Mouse (Mus musculus) hindbrain, postnatal 0 days (tissue): ENCODE measurements around the gene Paqr6. TPM values are rescaled to one million over a fixed set of nuclear protein-coding genes. Genes with fewer than 3 reads are reported as not detected.
A peak's percentile ranks its signal among the peaks of the same experiment; 100 is the strongest.

Experiments
- ATAC-seq: fragments of 200-750 bp; cut with Nextera tagmentation; 2 replicates; pipeline ENCODE4 v1.8.0; 2017; ENCODE audit warnings: mild to moderate bottlenecking, moderate TSS enrichment, moderate library complexity
- DNase-seq: peaks from one replicate; pipeline ENCODE4 v3.0.0-alpha.2; 2015; ENCODE audit warnings: low spot score
- H3K27ac ChIP-seq: fragments of 300-500 bp; sonication (generic); 2 replicates; pipeline ENCODE4 v1.5.1; 2014; ENCODE audit warnings: mild to moderate bottlenecking
- H3K27me3 ChIP-seq: fragments of 300-500 bp; sonication (generic); 2 replicates; pipeline ENCODE4 v1.6.1; 2014; ENCODE audit warnings: low read length, mixed read lengths; ENCODE audit not compliant: insufficient read depth
- H3K36me3 ChIP-seq: fragments of 300-500 bp; sonication (generic); 2 replicates; pipeline ENCODE4 v1.6.1; 2014; ENCODE audit warnings: low read length, mixed read lengths; ENCODE audit not compliant: insufficient read depth
- H3K4me1 ChIP-seq: fragments of 300-500 bp; sonication (generic); 2 replicates; pipeline ENCODE4 v1.6.1; 2014; ENCODE audit warnings: antibody characterized with exemption, low read length, mixed read lengths; ENCODE audit not compliant: insufficient read depth
- H3K4me2 ChIP-seq: fragments of 300-500 bp; sonication (generic); 2 replicates; pipeline ENCODE4 v1.6.1; 2014; ENCODE audit warnings: low read depth, mild to moderate bottlenecking, low read length, moderate library complexity, mixed read lengths
- H3K4me3 ChIP-seq: fragments of 300-500 bp; sonication (generic); 2 replicates; pipeline ENCODE4 v1.5.1; 2014; ENCODE audit warnings: low read length
- H3K9ac ChIP-seq: fragments of 300-500 bp; sonication (generic); replicated peaks from 2 replicates; pipeline ENCODE4 v1.6.1; 2014; ENCODE audit warnings: mild to moderate bottlenecking, low read length, moderate library complexity, mixed read lengths
- H3K9me3 ChIP-seq: fragments of 300-500 bp; sonication (generic); 2 replicates; pipeline ENCODE4 v1.6.1; 2016; ENCODE audit warnings: low read length, mixed read lengths
- CTCF ChIP-seq: IDR thresholded peaks from 2 replicates; pipeline ENCODE4 v1.5.1; 2016; ENCODE audit warnings: antibody characterized with exemption, control low read depth, low read depth
- WGBS: fragments of 180-500 bp; shearing (Covaris S2); extraction: QIAGEN DNeasy Blood & Tissue Kit; methylation state at CpG from one replicate; pipeline ENCODE4 v1.1.7; 2014; 5-methylcytosine and 5-hydroxymethylcytosine counted together
- polyA plus RNA-seq: library from polyadenylated mRNA; unstranded; fragments of >200 nt; fragmentation: Nextera tagmentation; extraction: Ambion mirVana; gene quantifications from 2 replicates; pipeline ENCODE4 v1.2.1, GENCODE M21; 2015
- total RNA-seq: library from RNA; depleted of rRNA; stranded (reverse); fragments of >200 nt; gene quantifications from 2 replicates; pipeline ENCODE4 v1.2.3, GENCODE M21; 2014; rRNA removed

Gene Paqr6
- total RNA-seq (8.3 and 10.1 TPM in 2 replicates), polyA plus RNA-seq (8.6 and 10.3 TPM in 2 replicates)

- Histone ChIP-seq H3K4me2 (peak within 1 kb of the TSS; percentile 19; the same call in 1 of the 2 replicates), H3K27me3 (no peaks in the 10 kb centered on the region), H3K27ac (peak within 1 kb of the TSS; percentile 59), H3K9me3 (no peaks in the 10 kb centered on the region), H3K36me3 (peaks cover 27% of the 10 kb centered on the region), H3K4me3 (no peak within 1 kb of the TSS), H3K9ac (no peak within 1 kb of the TSS), H3K4me1 (no peaks in the 10 kb centered on the region)
- 2% methylated on average over 16 of the region's 16 CpGs for WGBS
- ATAC-seq, result peak; percentile 17; the same call in 1 of the 2 replicates
- no peak for TF ChIP-seq CTCF
- DNase-seq, result peak; percentile 27
Observed at GRCm38 (mm10) chr3:88364337-88364736, at the start of gene Paqr6. Gene Paqr6 (plus strand): TSS chr3:88364584.

- H3K4me3 ChIP-seq, result peak within 1 kb of the TSS; percentile 81
- peak within 1 kb of the TSS; percentile 85 for H3K4me2 ChIP-seq
- no peak for TF ChIP-seq CTCF
- peaks cover 9% of the 10 kb centered on the region for H3K4me1 ChIP-seq
- ATAC-seq (peak; percentile 85), DNase-seq (peak; percentile 86)
- under 1% methylated on average over 10 of the region's 10 CpGs for whole genome bisulfite sequencing
- peaks cover 35% of the 10 kb centered on the region for H3K36me3 ChIP-seq
- H3K27ac ChIP-seq, result no peak within 1 kb of the TSS; the same call in 1 of the 2 replicates
- no peaks in the 10 kb centered on the region for H3K9me3 ChIP-seq
- H3K27me3 ChIP-seq, result no peaks in the 10 kb centered on the region
- peak within 1 kb of the TSS; percentile 65 for H3K9ac ChIP-seq
Observed at GRCm38 (mm10) chr3:88324951-88325405, 39.4 kb upstream of the Paqr6 start, which contains the start of gene Glmp. Gene Glmp (plus strand): TSS chr3:88325023.

GRCm38 (mm10) chr3:88328956-88329355 is 35.4 kb upstream of the Paqr6 start:
- peaks cover 8% of the 10 kb centered on the region; the same call in 1 of the 2 replicates for H3K36me3 ChIP-seq
- H3K4me1 ChIP-seq, result peaks cover 9% of the 10 kb centered on the region
- no peak overlapping the region for H3K4me3 ChIP-seq
- no peak overlapping the region for H3K27ac ChIP-seq
- TF ChIP-seq CTCF, result no peak
- no peaks in the 10 kb centered on the region for H3K9me3 ChIP-seq
- ATAC-seq (no peak), DNase-seq (no peak)
- WGBS, result 73% methylated on average over 5 of the region's 5 CpGs
- no peak overlapping the region for H3K4me2 ChIP-seq
- no peak overlapping the region for H3K9ac ChIP-seq
- H3K27me3 ChIP-seq, result no peaks in the 10 kb centered on the region

- Histone ChIP-seq H3K4me3 (no peak overlapping the region), H3K27ac (no peak overlapping the region), H3K4me2 (no peak overlapping the region), H3K27me3 (no peaks in the 10 kb centered on the region), H3K9me3 (no peaks in the 10 kb centered on the region), H3K4me1 (no peaks in the 10 kb centered on the region), H3K36me3 (peaks cover 8% of the 10 kb centered on the region; the same call in 1 of the 2 replicates), H3K9ac (no peak overlapping the region)
- WGBS, result 19% methylated on average over 2 of the region's 2 CpGs
- peak; percentile 56 for TF ChIP-seq CTCF
- DNase-seq (peak; percentile 34), ATAC-seq (no peak)
Observed at GRCm38 (mm10) chr3:88331282-88331681, 33.1 kb upstream of the Paqr6 start.

GRCm38 (mm10) chr3:88334029-88334658 is 30.2 kb upstream of the Paqr6 start:
- Histone ChIP-seq H3K4me1 (peaks cover 10% of the 10 kb centered on the region; the same call in 1 of the 2 replicates), H3K36me3 (no peaks in the 10 kb centered on the region), H3K9ac (no peak overlapping the region), H3K9me3 (no peaks in the 10 kb centered on the region), H3K4me2 (no peak overlapping the region), H3K4me3 (no peak overlapping the region), H3K27me3 (no peaks in the 10 kb centered on the region), H3K27ac (no peak overlapping the region)
- TF ChIP-seq CTCF, result no peak
- WGBS, result 68% methylated on average over 12 of the region's 12 CpGs
- ATAC-seq, result no peak
- no peak for DNase-seq

GRCm38 (mm10) chr3:88334902-88335435 is 29.4 kb upstream of the Paqr6 start:
- H3K27ac ChIP-seq, result no peak overlapping the region; the same call in 1 of the 2 replicates
- no peaks in the 10 kb centered on the region for H3K36me3 ChIP-seq
- no peaks in the 10 kb centered on the region for H3K27me3 ChIP-seq
- 31% methylated on average over 3 of the region's 3 CpGs for WGBS
- TF ChIP-seq CTCF, result no peak
- H3K9me3 ChIP-seq, result no peaks in the 10 kb centered on the region
- H3K4me2 ChIP-seq, result peak overlapping the region; percentile 77
- ATAC-seq (no peak), DNase-seq (no peak)
- H3K9ac ChIP-seq, result peak overlapping the region; percentile 85
- H3K4me1 ChIP-seq, result peaks cover 10% of the 10 kb centered on the region; the same call in 1 of the 2 replicates
- peak overlapping the region; percentile 81 for H3K4me3 ChIP-seq
